22 mouse cellular contexts compared by ENCODE assay signal in genomic region chr4:140089676-140090075, GRCm38 (mm10).
"Had no signal": no experiment of that assay in that cellular context is flagged by ENCODE, and none has a peak within 500 bp of the region (broad histone marks: within the 10 kb centered on the region; RNA-seq: fewer than 3 reads in every experiment).

No protein-coding gene starts in this region.

- H3K27me3 ChIP-seq: lung, embryonic 15.5 days; megakaryocyte, embryonic 14.5 days; neural tube, embryonic 12.5 days; neural tube, embryonic 15.5 days had no signal

- H3K4me3 ChIP-seq: kidney, embryonic 15.5 days; left cerebral cortex, adult 2 months; lung, embryonic 15.5 days; megakaryocyte, embryonic 14.5 days; midbrain, embryonic 10.5 days; neural tube, embryonic 12.5 days; neural tube, embryonic 15.5 days had no signal

- H3K36me3 ChIP-seq: kidney, embryonic 15.5 days; lung, embryonic 15.5 days; midbrain, embryonic 10.5 days; neural tube, embryonic 12.5 days; neural tube, embryonic 15.5 days had no signal

- H3K9me3 ChIP-seq: kidney, embryonic 15.5 days; lung, embryonic 15.5 days; midbrain, embryonic 10.5 days; neural tube, embryonic 12.5 days; neural tube, embryonic 15.5 days had no signal

- H3K4me1 ChIP-seq: kidney, embryonic 15.5 days; megakaryocyte, embryonic 14.5 days had no signal

- H3K9ac ChIP-seq: kidney, embryonic 15.5 days; liver, embryonic 14.5 days; lung, embryonic 15.5 days; neural tube, embryonic 12.5 days; neural tube, embryonic 15.5 days had no signal

- DNase-seq: kidney, adult 8-10 months; kidney, postnatal 10 days; kidney, postnatal 36 days; layer of hippocampus, postnatal 36 days; lung, adult 18-20 months; lung, postnatal 10 days; lung, postnatal 36 days; midbrain, embryonic 14.5 days; right cerebral cortex, adult 18-20 months; right cerebral cortex, postnatal 14 days; right cerebral cortex, postnatal 4 days; thymus, postnatal 25 days had no signal

- H3K4me2 ChIP-seq: kidney, embryonic 15.5 days; liver, embryonic 11.5 days; lung, embryonic 15.5 days; neural tube, embryonic 12.5 days; neural tube, embryonic 15.5 days had no signal

- H3K27ac ChIP-seq: kidney, embryonic 15.5 days; left cerebral cortex, adult 2 months; liver, embryonic 14.5 days; lung, embryonic 15.5 days; midbrain, embryonic 10.5 days; neural tube, embryonic 12.5 days; neural tube, embryonic 15.5 days; stomach, postnatal 0 days had no signal
